Mouse (Mus musculus) thymus, adult 18-20 months (tissue): ENCODE measurements around the gene Serpind1.

ENCODE experiments used
- DNase-seq, 2 experiments: peaks; one replicate each; pipeline ENCODE4 v3.0.0; 2022; ENCODE audit warnings: mixed read lengths in 2 of 2

The Serpind1 gene

GRCm38 (mm10) chr16:17356031-17356430, 24.9 kb downstream of the Serpind1 start:
- DNase-seq = no peak

GRCm38 (mm10) chr16:17358787-17359186, 27.6 kb downstream of the Serpind1 start:
- no peak for DNase-seq

- no peak for DNase-seq
Measured at GRCm38 (mm10) chr16:17382306-17382705, 51.1 kb downstream of the Serpind1 start.

- DNase-seq = no peak
Measured at GRCm38 (mm10) chr16:17383594-17384326, 52.6 kb downstream of the Serpind1 start.

- DNase-seq = no peak
Measured at GRCm38 (mm10) chr16:17392784-17393183, 61.6 kb downstream of the Serpind1 start.
